Mouse (Mus musculus): Measurements from ENCODE around the gene Larp1. TPM values are rescaled to one million over a fixed set of nuclear protein-coding genes. Genes with fewer than 3 reads are reported as not detected.

Gene Larp1
- 37.6 and 38.1 TPM in 2 replicates for polyA plus RNA-seq (2012; rRNA removed; ENCODE audit: low replicate concordance)

GRCm38 (mm10) chr11:58009051-58009515 is at the start of gene Larp1:
TSS of gene Larp1 (plus strand) at chr11:58009064.

DNA sequence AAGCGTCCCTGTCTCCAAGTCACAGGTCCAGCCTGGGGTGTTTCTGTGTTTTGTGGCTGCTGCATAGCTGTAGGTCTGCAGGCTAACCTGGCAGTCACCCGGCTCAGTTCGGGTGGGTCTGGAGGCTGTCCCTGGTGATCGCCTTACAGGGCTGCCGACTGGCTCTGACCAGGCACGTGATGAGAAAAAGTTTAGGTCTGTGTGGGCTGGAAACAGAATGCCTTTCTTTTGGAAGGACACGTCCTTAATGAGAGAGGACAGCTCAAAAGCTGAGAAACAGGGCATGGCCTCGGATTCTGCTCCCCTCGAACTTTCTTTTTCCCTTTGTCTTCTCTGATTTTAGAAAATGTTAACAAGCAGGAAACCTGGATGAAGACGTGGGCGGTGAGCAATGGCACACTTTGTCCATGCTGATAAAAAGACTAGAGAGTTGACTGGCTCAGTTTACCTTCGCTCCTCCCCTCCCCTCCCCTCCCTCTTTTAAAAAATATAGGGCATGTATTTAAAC is 84.2 kb downstream of the Larp1 start, which contains the start of gene Gm12248:
Gm12248 (minus strand) TSS at position 114 of the 508 bp plus-strand sequence.

DNA sequence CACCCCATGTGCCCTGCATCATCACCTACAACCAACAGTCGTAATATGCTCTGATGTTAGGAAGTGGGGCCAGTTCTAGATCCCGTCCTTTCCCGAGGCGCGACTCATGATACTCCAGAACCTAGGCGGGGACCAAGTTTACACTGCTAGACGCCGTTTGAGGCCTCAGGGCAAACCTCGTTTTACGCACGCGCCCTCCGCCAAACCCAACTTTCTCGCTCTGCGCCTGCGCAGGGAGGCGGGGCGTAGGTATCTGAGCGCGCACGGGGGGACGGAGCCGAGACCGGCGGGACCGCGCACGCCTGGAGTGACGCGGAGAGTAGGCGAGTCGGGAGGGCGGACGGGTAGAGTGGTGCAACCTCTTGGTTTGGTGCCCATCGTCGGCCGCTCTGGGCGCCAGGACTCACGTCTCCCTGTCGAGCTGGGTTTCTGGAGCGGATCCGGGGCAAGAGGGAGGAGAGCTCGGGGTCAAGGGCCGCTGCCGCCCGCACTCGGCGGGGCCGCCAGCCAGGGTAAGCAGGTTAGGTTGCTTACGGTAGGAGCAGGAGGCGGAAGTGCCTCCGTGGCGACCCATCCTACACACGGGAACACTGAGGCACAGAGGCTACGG is 94.9 kb downstream of the Larp1 start, which contains the start of gene Cnot8:
Cnot8 (plus strand) TSS at position 457 of the 610 bp plus-strand sequence.

Other genes starting within 250 kb of the Larp1 start
- gene Sap30l, start 207.4 kb upstream of the Larp1 start, polyA plus RNA-seq (2012; rRNA removed; ENCODE audit: low replicate concordance): 15.6 and 45.1 TPM in 2 replicates
- gene Hand1, start 176.2 kb upstream of the Larp1 start, polyA plus RNA-seq (2012; rRNA removed; ENCODE audit: low replicate concordance): not detected in 2 replicates
- gene Gm12248, start 84.1 kb downstream of the Larp1 start, polyA plus RNA-seq (2012; rRNA removed; ENCODE audit: low replicate concordance): 1.5 and 3.7 TPM in 2 replicates
- gene Cnot8, start 95.1 kb downstream of the Larp1 start, polyA plus RNA-seq (2012; rRNA removed; ENCODE audit: low replicate concordance): 38.5 and 77.2 TPM in 2 replicates
- 6.9 and 8.1 TPM in 2 replicates for gene Gemin5, start 159.5 kb downstream of the Larp1 start, polyA plus RNA-seq (2012; rRNA removed; ENCODE audit: low replicate concordance)
- gene Mrpl22, start 162.6 kb downstream of the Larp1 start, polyA plus RNA-seq (2012; rRNA removed; ENCODE audit: low replicate concordance): 15.7 and 28.1 TPM in 2 replicates
- gene Igtp, start 190.5 kb downstream of the Larp1 start, polyA plus RNA-seq (2012; rRNA removed; ENCODE audit: low replicate concordance): 24.0 and 32.0 TPM in 2 replicates
- 17.9 and 38.0 TPM in 2 replicates for gene Irgm2, start 190.6 kb downstream of the Larp1 start, polyA plus RNA-seq (2012; rRNA removed; ENCODE audit: low replicate concordance)

Data from mammary gland, adult 2 months (tissue).